Mouse (Mus musculus): Measurements from ENCODE around the gene Olfr494. TPM values are rescaled to one million over a fixed set of nuclear protein-coding genes. Genes with fewer than 3 reads are reported as not detected.

Gene Olfr494
- not detected in 2 replicates for total RNA-seq (2014; rRNA removed)
- not detected in 2 replicates for polyA plus RNA-seq (2015; fragmentation: Nextera tagmentation; extraction: Ambion mirVana)

GRCm38 (mm10) chr7:108365035-108365434 is at the start of gene Olfr494:
Olfr494 (plus strand) TSS chr7:108365335.
- Histone ChIP-seq H3K9me3 (ENCODE audit: low read length) (no peaks in the 10 kb centered on the region), H3K36me3 (ENCODE audit: insufficient read depth, low read length) (no peaks in the 10 kb centered on the region), H3K4me3 (ENCODE audit: low read depth, low read length) (no peak within 1 kb of the TSS), H3K4me2 (ENCODE audit: low read depth, low read length, poor library complexity, severe bottlenecking) (no peak within 1 kb of the TSS), H3K4me1 (ENCODE audit: insufficient read depth, low read length) (no peaks in the 10 kb centered on the region), H3K9ac (replicated peaks; ENCODE audit: low read length, poor library complexity, severe bottlenecking) (no peak within 1 kb of the TSS), H3K27ac (ENCODE audit: low read depth, low read length) (no peak within 1 kb of the TSS), H3K27me3 (ENCODE audit: insufficient read depth, low read length) (no peaks in the 10 kb centered on the region)
- WGBS, result 86% methylated on average over 3 of the region's 3 CpGs
- ATAC-seq (ENCODE audit: low FRiP score) (no peak), DNase-seq (ENCODE audit: low spot score) (no peak)
- no peak for TF ChIP-seq CTCF (IDR thresholded peaks at IDR 0.05)

- 90% methylated on average over 2 of the region's 2 CpGs for WGBS
- no peak within 1 kb of the TSS for H3K27ac ChIP-seq (ENCODE audit: low read depth, low read length)
- TF ChIP-seq CTCF (IDR thresholded peaks at IDR 0.05), result no peak
- H3K4me1 ChIP-seq (ENCODE audit: insufficient read depth, low read length), result no peaks in the 10 kb centered on the region
- no peaks in the 10 kb centered on the region for H3K27me3 ChIP-seq (ENCODE audit: insufficient read depth, low read length)
- H3K36me3 ChIP-seq (ENCODE audit: insufficient read depth, low read length), result no peaks in the 10 kb centered on the region
- no peak within 1 kb of the TSS for H3K9ac ChIP-seq (replicated peaks; ENCODE audit: low read length, poor library complexity, severe bottlenecking)
- ATAC-seq (ENCODE audit: low FRiP score) (no peak), DNase-seq (ENCODE audit: low spot score) (no peak)
- H3K9me3 ChIP-seq (ENCODE audit: low read length), result no peaks in the 10 kb centered on the region
- H3K4me2 ChIP-seq (ENCODE audit: low read depth, low read length, poor library complexity, severe bottlenecking), result no peak within 1 kb of the TSS
- no peak within 1 kb of the TSS for H3K4me3 ChIP-seq (ENCODE audit: low read depth, low read length)
Measured at GRCm38 (mm10) chr7:108323574-108323973, 41.6 kb upstream of the Olfr494 start, which contains the start of gene Olfr492. Olfr492 (minus strand) TSS chr7:108323674.

DNA sequence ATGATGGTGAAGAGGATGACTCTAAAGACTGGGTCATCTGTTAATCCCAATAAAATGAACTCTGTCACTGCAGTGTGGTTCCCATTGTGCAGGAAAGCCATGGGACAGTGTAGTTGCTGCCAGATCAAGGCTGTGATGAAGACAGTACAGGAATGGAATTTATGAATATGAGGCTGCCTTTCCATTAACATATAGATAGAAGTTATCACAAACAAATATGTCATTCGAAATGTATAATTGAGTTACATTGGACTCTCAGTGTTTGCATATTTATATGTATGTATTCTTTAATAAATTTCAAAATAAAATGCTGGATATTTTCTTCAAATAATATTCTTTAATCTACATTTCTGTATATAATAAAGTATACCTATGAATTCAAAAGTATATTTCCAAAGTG is 18.3 kb upstream of the Olfr494 start, which contains the start of gene Olfr493:
TSS of gene Olfr493 (minus strand) at position 101 of the 400 bp plus-strand sequence.
- H3K27ac ChIP-seq (ENCODE audit: low read depth, low read length), result no peak within 1 kb of the TSS
- no peak within 1 kb of the TSS for H3K4me3 ChIP-seq (ENCODE audit: low read depth, low read length)
- H3K4me2 ChIP-seq (ENCODE audit: low read depth, low read length, poor library complexity, severe bottlenecking), result no peak within 1 kb of the TSS
- TF ChIP-seq CTCF (IDR thresholded peaks at IDR 0.05), result no peak
- WGBS, result 63% methylated on average over 1 of the region's 1 CpGs
- H3K4me1 ChIP-seq (ENCODE audit: insufficient read depth, low read length), result no peaks in the 10 kb centered on the region
- H3K9me3 ChIP-seq (ENCODE audit: low read length), result no peaks in the 10 kb centered on the region
- ATAC-seq (ENCODE audit: low FRiP score), result no peak
- H3K36me3 ChIP-seq (ENCODE audit: insufficient read depth, low read length), result no peaks in the 10 kb centered on the region
- no peak within 1 kb of the TSS for H3K9ac ChIP-seq (replicated peaks; ENCODE audit: low read length, poor library complexity, severe bottlenecking)
- DNase-seq (ENCODE audit: low spot score), result no peak
- no peaks in the 10 kb centered on the region for H3K27me3 ChIP-seq (ENCODE audit: insufficient read depth, low read length)

DNA sequence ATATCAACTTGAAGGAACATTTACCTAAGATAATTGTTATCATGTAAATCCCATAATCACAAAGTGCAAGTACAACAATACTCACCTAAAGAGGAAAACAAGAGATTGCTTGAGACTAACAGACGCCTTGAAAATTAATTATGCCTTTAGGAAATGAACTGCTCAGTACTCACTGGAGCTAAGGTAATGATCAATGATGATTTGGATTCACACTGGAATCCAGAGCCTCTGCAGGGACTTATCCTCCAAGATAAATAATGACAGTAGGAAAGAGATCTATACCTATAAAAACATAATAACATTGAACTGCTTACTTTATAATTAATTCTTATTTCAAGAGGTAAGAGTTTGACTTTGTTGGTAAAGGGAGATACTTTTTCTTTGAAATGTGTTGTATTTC is 27.7 kb downstream of the Olfr494 start, which contains the start of gene Olfr495:
TSS of gene Olfr495 (plus strand) at position 301 of the 400 bp plus-strand sequence.
- H3K27ac ChIP-seq (ENCODE audit: low read depth, low read length), result no peak within 1 kb of the TSS
- no peak within 1 kb of the TSS for H3K9ac ChIP-seq (replicated peaks; ENCODE audit: low read length, poor library complexity, severe bottlenecking)
- no peak within 1 kb of the TSS for H3K4me2 ChIP-seq (ENCODE audit: low read depth, low read length, poor library complexity, severe bottlenecking)
- H3K36me3 ChIP-seq (ENCODE audit: insufficient read depth, low read length), result no peaks in the 10 kb centered on the region
- H3K9me3 ChIP-seq (ENCODE audit: low read length), result no peaks in the 10 kb centered on the region
- TF ChIP-seq CTCF (IDR thresholded peaks at IDR 0.05), result no peak
- ATAC-seq (ENCODE audit: low FRiP score), result no peak
- no peak within 1 kb of the TSS for H3K4me3 ChIP-seq (ENCODE audit: low read depth, low read length)
- no peaks in the 10 kb centered on the region for H3K4me1 ChIP-seq (ENCODE audit: insufficient read depth, low read length)
- WGBS, result 81% methylated on average over 1 of the region's 1 CpGs
- no peak for DNase-seq (ENCODE audit: low spot score)
- H3K27me3 ChIP-seq (ENCODE audit: insufficient read depth, low read length), result no peaks in the 10 kb centered on the region

Other genes with a start within 250 kb of the Olfr494 start
- not detected in 2 replicates for gene Olfr484, start 237.9 kb upstream of the Olfr494 start, total RNA-seq (2014; rRNA removed)
- gene Olfr484, start 237.9 kb upstream of the Olfr494 start, polyA plus RNA-seq (2015; fragmentation: Nextera tagmentation; extraction: Ambion mirVana), result not detected in 2 replicates
- gene Olfr485, start 205.5 kb upstream of the Olfr494 start, total RNA-seq (2014; rRNA removed), result not detected in 2 replicates
- not detected in 2 replicates for gene Olfr485, start 205.5 kb upstream of the Olfr494 start, polyA plus RNA-seq (2015; fragmentation: Nextera tagmentation; extraction: Ambion mirVana)
- not detected in 2 replicates for gene Olfr486, start 192.6 kb upstream of the Olfr494 start, total RNA-seq (2014; rRNA removed)
- gene Olfr486, start 192.6 kb upstream of the Olfr494 start, polyA plus RNA-seq (2015; fragmentation: Nextera tagmentation; extraction: Ambion mirVana), result not detected in 2 replicates
- not detected in 2 replicates for gene Olfr487, start 150.7 kb upstream of the Olfr494 start, total RNA-seq (2014; rRNA removed)
- gene Olfr487, start 150.7 kb upstream of the Olfr494 start, polyA plus RNA-seq (2015; fragmentation: Nextera tagmentation; extraction: Ambion mirVana), result not detected in 2 replicates
- not detected in 2 replicates for gene Olfr488, start 107.0 kb upstream of the Olfr494 start, total RNA-seq (2014; rRNA removed)
- gene Olfr488, start 107.0 kb upstream of the Olfr494 start, polyA plus RNA-seq (2015; fragmentation: Nextera tagmentation; extraction: Ambion mirVana), result not detected in 2 replicates
- not detected in 2 replicates for gene Olfr490, start 76.4 kb upstream of the Olfr494 start, total RNA-seq (2014; rRNA removed)
- gene Olfr490, start 76.4 kb upstream of the Olfr494 start, polyA plus RNA-seq (2015; fragmentation: Nextera tagmentation; extraction: Ambion mirVana), result not detected in 2 replicates
- gene Olfr491, start 51.9 kb upstream of the Olfr494 start, total RNA-seq (2014; rRNA removed), result not detected in 2 replicates
- not detected in 2 replicates for gene Olfr491, start 51.9 kb upstream of the Olfr494 start, polyA plus RNA-seq (2015; fragmentation: Nextera tagmentation; extraction: Ambion mirVana)
- gene Olfr492, start 41.7 kb upstream of the Olfr494 start, total RNA-seq (2014; rRNA removed), result not detected in 2 replicates
- not detected in 2 replicates for gene Olfr492, start 41.7 kb upstream of the Olfr494 start, polyA plus RNA-seq (2015; fragmentation: Nextera tagmentation; extraction: Ambion mirVana)
- not detected in 2 replicates for gene Olfr493, start 18.4 kb upstream of the Olfr494 start, total RNA-seq (2014; rRNA removed)
- not detected in 2 replicates for gene Olfr493, start 18.4 kb upstream of the Olfr494 start, polyA plus RNA-seq (2015; fragmentation: Nextera tagmentation; extraction: Ambion mirVana)
- gene Olfr495, start 27.8 kb downstream of the Olfr494 start, total RNA-seq (2014; rRNA removed), result not detected in 2 replicates
- not detected in 2 replicates for gene Olfr495, start 27.8 kb downstream of the Olfr494 start, polyA plus RNA-seq (2015; fragmentation: Nextera tagmentation; extraction: Ambion mirVana)
- gene Olfr497, start 55.1 kb downstream of the Olfr494 start, total RNA-seq (2014; rRNA removed), result not detected in 2 replicates
- not detected in 2 replicates for gene Olfr497, start 55.1 kb downstream of the Olfr494 start, polyA plus RNA-seq (2015; fragmentation: Nextera tagmentation; extraction: Ambion mirVana)
- not detected in 2 replicates for gene Olfr498, start 100.0 kb downstream of the Olfr494 start, total RNA-seq (2014; rRNA removed)
- gene Olfr498, start 100.0 kb downstream of the Olfr494 start, polyA plus RNA-seq (2015; fragmentation: Nextera tagmentation; extraction: Ambion mirVana), result not detected in 2 replicates
- gene Olfr502, start 159.7 kb downstream of the Olfr494 start, total RNA-seq (2014; rRNA removed), result not detected in 2 replicates
- not detected in 2 replicates for gene Olfr502, start 159.7 kb downstream of the Olfr494 start, polyA plus RNA-seq (2015; fragmentation: Nextera tagmentation; extraction: Ambion mirVana)
- gene Olfr503, start 179.2 kb downstream of the Olfr494 start, total RNA-seq (2014; rRNA removed), result not detected in 2 replicates
- not detected in 2 replicates for gene Olfr503, start 179.2 kb downstream of the Olfr494 start, polyA plus RNA-seq (2015; fragmentation: Nextera tagmentation; extraction: Ambion mirVana)
- gene Olfr504, start 200.5 kb downstream of the Olfr494 start, total RNA-seq (2014; rRNA removed), result not detected in 2 replicates
- gene Olfr504, start 200.5 kb downstream of the Olfr494 start, polyA plus RNA-seq (2015; fragmentation: Nextera tagmentation; extraction: Ambion mirVana), result not detected in 2 replicates
- not detected in 2 replicates for gene Olfr506, start 245.5 kb downstream of the Olfr494 start, total RNA-seq (2014; rRNA removed)
- not detected in 2 replicates for gene Olfr506, start 245.5 kb downstream of the Olfr494 start, polyA plus RNA-seq (2015; fragmentation: Nextera tagmentation; extraction: Ambion mirVana)